Mouse (Mus musculus): ENCODE measurements around the gene E030030I06Rik.
"Not testable (repeated sequence)": the region's sequence is repeated elsewhere in the genome, so short reads cannot be mapped to it uniquely, and the experiment has no call there.

Gene E030030I06Rik

DNA sequence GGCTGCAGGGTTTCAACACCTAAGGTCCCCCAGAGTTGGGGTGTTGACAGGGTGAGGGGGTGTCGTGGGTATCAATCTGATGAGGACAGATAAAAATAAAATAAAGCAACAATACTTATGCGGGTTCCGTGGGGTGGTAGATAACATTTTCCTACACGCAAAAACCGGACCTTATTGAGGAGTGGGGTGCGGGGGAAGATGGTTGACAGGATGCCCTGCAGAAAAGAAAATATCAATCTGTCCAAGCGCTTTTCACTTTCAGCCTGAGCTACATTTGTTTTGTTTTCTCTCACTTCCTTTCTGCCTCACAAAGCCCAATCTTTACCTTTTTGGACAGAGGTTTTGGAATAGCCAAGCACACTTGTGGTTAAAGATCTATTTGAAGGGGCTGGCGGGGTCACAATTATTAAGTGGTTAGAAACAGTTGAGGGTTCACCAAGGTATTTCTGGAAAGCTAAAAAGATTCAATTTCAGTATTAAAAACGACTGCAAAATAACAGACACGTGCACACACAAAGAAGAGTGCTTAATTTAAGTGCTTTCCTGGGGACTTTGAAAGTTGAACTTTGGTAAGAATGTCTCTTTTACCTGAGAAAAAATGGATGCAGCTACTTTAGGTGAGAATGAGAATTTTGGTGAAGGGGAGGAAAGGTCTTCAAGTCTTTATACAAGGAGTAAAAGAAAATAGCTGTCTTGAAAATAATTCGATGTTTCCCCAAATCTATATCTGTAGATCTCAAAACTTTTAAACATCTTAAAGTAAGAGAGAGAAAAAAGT is 3.0 kb upstream of the E030030I06Rik start:
- DNase-seq (ENCODE audit: low spot score in 2 of 2), result not testable (repeated sequence)

GRCm38 (mm10) chr10:22151056-22151862 is 2.2 kb upstream of the E030030I06Rik start:
- not testable (repeated sequence) for DNase-seq (ENCODE audit: low spot score in 2 of 2)

- no peak for DNase-seq (ENCODE audit: low spot score in 2 of 2)
Measured at GRCm38 (mm10) chr10:22150593-22150992, 1.5 kb upstream of the E030030I06Rik start.

- no peak for DNase-seq (ENCODE audit: low spot score in 2 of 2)
Measured at GRCm38 (mm10) chr10:22149691-22150465, 808 bp upstream of the E030030I06Rik start.

GRCm38 (mm10) chr10:22148441-22149072 is 513 bp downstream of the E030030I06Rik start:
- peak; percentile 41 to 42 for DNase-seq (ENCODE audit: low spot score in 2 of 2)

DNA sequence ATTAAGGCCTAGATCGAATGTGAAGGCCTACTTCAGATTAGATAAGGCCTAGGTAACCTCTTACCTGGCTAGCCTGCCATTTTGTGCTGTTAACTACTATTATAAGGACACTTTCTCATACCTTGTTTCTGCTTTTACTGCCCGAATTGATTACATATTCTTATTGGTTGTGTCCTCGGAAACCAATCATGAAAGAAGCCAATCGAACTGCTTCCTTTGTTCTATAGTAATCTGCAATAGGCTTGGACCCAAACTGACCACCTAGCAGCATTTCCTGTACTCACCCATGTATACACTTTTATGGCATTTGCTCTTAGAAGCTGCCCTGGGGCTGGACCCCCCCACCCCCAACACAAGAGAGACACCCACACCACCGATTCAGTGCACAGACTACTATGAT is 6.1 kb downstream of the E030030I06Rik start:
- no peak for DNase-seq (ENCODE audit: low spot score in 2 of 2)

DNA sequence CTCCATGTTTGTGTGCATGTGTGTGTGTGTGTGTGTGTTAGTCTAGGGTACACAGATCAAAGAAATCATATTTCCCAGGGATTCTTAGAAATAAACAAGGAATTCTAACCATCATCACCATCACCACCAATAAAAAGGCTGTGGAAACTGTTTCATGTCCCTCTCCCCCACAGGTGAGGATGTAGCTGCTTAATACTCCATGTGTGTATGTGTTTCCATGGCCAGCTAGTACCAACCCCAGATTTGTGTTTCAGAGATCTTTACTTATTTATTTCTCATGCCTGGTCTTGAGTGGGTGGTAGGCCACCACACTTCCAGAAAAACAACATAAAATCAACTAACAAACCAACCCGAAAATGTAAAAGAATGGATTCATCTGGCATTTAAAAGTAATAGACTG is 6.9 kb downstream of the E030030I06Rik start:
- peak in 1 of 2 experiments; percentile 24 for DNase-seq (ENCODE audit: low spot score in 2 of 2)

DNA sequence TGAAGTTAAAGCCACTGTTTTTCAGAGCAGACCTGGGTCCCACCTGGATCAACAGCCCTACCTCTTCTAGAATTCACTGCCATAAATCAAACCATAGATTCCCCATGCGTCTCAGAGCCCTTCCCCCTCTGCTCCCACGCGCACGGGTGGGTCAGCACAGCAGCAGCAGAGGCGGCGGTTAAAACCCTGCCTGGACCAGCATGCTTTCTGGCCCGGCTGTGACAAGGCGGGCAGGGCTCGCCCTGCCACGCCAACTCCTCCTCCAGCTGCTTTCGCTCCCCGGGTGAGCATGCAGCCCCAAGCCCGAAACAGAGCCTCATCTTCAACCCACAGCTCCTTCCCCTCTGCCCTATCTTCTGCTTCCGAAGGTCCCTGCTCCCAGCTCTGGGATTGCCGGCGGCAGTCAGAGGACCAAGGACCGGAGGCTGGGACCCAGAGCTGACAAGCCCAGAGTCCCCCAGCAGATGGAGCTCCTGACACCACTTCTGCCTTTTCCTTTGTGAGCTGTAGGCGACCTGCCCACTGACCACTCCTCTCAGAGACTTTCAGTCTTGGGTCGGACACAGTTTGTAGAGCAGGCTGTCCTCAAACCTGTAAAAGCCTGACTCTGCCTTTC is 8.3 kb downstream of the E030030I06Rik start:
- peak; percentile 68 to 79 for DNase-seq (ENCODE audit: low spot score in 2 of 2)

GRCm38 (mm10) chr10:22074531-22074930 is 74.5 kb downstream of the E030030I06Rik start:
- DNase-seq (ENCODE audit: low spot score in 2 of 2), result no peak

DNA sequence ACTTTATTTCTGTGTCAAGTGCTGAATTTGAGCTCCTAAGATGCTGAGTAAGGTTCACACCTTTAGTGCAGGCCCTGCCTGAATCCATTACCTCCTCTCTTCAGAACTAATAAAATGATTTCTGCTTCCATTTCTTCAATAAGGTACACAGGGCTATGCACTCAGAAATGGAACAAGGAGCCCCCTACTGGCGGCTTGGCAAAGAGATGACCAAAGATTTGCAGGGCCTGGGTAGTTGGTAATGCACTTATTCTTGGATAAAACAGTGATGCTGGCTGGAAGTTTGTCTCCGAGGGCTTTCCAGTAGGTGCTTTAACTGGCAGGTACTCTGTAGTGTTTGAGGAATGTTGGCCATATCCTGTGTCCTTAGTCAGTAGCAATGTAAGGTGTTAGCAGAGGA is 76.3 kb downstream of the E030030I06Rik start:
- DNase-seq (ENCODE audit: low spot score in 2 of 2), result no peak

GRCm38 (mm10) chr10:22070576-22070975 is 78.5 kb downstream of the E030030I06Rik start:
- no peak for DNase-seq (ENCODE audit: low spot score in 2 of 2)

GRCm38 (mm10) chr10:22070168-22070567 is 78.9 kb downstream of the E030030I06Rik start:
- DNase-seq (ENCODE audit: low spot score in 2 of 2), result no peak

DNA sequence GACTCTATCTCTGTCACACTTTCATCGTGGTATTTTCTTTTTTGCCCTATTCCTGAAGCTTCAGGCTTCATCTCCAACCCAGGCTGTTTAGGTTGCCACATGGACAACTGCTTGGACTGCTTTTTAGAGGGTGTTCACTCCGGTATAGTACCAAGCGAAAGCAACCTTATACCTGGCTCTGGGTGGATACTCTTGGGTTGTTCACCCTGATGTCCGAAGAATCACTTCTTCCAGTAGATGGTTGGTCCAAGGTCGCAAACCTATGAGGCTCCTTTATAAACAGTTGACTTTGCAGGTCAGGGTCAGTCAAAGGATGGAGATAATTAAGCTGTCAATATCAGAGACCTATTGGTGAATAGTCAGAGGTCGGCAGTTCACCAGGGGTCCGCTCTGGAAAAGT is 81.1 kb downstream of the E030030I06Rik start, which contains the start of gene 4930444G20Rik:
4930444G20Rik (minus strand) TSS at position 101 of the 400 bp plus-strand sequence.
- not testable (repeated sequence) for DNase-seq (ENCODE audit: low spot score in 2 of 2)
